Mouse (Mus musculus) heart, adult 18-20 months (tissue): Measurements from ENCODE around the gene Cd9. TPM values are rescaled to one million over a fixed set of nuclear protein-coding genes. Genes with fewer than 3 reads are reported as not detected.
"Not testable (repeated sequence)": the region's sequence is repeated elsewhere in the genome, so short reads cannot be mapped to it uniquely, and the experiment has no call there.

Experiments
- DNase-seq, 2 experiments: peaks; one replicate each; pipeline ENCODE4 v3.0.0; 2021 to 2022; ENCODE audit warnings: mixed read lengths in 1 of 2
- total RNA-seq, 2 experiments: library from RNA; stranded (reverse); gene quantifications; 2 replicates each; pipeline ENCODE4 v1.2.3; 2021

The Cd9 gene
- total RNA-seq, 2 experiments from 2014 or later: 49.9 to 50.4 TPM

- DNase-seq: no peak
These were observed 8.7 kb upstream of the Cd9 start for GRCm38 (mm10) chr6:125503186-125503802.

- DNase-seq: peak; percentile 53 to 63
These were observed 3.5 kb upstream of the Cd9 start for GRCm38 (mm10) chr6:125498062-125498461.

DNA sequence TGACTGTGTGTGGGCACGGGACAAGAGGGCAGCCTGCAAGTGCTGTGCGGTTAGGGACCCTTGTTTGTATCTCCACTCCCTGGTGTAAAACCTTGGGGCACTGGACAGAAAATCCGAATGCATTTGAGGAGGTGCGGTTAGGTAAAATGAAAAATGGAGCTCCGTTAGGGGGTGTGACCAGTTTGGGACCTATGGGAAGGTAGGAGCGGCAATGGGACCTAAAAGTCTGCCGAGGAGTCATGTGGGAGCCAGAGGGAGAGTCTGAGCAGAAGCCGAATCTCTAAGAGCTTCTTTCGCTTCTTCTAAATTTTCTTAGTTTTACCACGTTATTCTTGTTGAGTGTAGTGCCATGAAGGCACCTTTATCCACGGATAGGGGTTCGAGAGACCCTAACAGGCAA lies 1.8 kb upstream of the Cd9 start:
- no peak for DNase-seq

DNA sequence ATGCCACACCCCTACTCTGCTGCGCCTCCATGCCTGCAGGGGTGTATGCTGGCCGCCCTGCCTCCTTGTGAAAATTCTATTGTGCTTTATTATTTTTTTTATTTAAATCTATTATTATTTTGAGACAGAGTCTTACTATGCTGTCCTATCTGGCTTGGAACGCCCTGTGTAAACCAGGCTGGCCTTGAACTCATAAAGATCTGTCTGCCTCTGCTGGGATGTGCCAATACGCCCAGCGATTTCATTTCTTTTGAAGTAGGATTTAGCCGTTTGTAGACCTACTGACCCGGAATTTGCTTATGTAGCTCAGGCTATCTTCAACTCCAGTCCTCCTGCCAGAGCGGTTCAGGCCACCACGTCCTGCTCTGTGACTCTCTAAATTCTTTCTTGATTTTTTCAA lies 770 bp upstream of the Cd9 start:
- DNase-seq: no peak

- DNase-seq: peak in 1 of 2 experiments; percentile 72
These were observed 1.4 kb downstream of the Cd9 start for GRCm38 (mm10) chr6:125493147-125493546.

DNA sequence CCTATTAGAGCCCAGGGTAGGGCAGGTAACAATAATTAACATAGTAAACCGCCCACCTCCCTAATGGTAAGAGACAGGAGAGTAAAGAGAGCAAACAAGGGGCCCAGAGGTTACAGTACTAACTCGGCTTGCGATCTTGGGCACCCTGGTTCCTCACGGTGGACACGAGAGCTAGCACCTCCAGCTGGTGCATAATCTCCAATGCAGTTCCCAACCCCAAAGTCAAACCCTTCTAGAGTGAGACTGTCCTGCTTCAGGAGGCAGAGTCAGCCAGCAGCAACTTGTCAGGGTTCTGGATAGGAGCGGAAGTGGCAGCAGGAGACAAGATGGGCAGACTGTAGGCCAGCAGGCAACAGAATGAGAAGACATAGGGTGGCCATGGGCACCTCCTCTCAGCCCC lies 1.9 kb downstream of the Cd9 start:
- peak in 1 of 2 experiments; percentile 34 for DNase-seq

GRCm38 (mm10) chr6:125492033-125492432 lies 2.6 kb downstream of the Cd9 start:
- DNase-seq: peak in 1 of 2 experiments; percentile 42

DNA sequence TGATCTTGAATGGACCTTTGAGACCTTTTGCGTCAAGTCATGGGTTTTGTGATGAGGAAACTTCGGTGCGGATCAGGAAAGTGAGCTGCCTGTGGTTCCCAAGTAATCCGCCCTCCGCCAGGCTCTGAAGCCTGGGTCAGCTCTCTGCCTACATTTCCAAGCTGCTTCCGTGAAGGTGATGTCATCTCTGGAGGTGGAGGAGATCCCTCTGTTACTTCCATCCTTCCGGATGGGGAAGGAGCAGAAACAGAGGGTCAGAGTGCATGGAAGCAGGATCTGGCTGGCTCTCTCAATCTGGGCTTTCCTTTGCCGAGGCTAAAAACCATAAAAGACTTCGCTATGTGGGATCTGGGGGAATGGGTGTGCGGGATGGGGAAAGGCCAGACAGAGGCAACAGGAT lies 3.2 kb downstream of the Cd9 start:
- DNase-seq: no peak

GRCm38 (mm10) chr6:125489881-125490559 lies 4.6 kb downstream of the Cd9 start:
- peak; percentile 64 to 65 for DNase-seq

DNA sequence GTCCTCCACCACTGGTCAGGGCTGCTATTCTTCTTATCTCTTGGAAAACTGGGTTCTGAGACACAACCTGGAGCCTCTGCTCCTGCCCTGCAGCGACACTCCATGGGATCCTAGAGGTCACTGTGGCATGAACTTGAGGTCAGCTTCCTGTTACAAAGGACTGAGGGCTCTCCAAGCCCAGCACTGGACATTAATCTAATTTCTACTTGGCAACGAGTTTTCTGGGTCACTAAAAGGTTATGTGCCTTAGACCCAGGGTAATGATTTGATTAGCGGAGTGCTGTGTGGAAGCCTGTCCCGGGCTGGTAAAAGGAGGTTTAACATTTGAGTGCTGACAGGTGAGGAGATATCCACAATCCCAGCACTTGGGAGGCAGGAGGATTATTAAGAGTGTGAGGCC lies 9.0 kb downstream of the Cd9 start:
- DNase-seq: peak in 1 of 2 experiments; percentile 7

- no peak for DNase-seq
These were observed 9.9 kb downstream of the Cd9 start for GRCm38 (mm10) chr6:125484721-125485120.

GRCm38 (mm10) chr6:125484313-125484660 lies 10.3 kb downstream of the Cd9 start:
- DNase-seq: not testable (repeated sequence)

DNA sequence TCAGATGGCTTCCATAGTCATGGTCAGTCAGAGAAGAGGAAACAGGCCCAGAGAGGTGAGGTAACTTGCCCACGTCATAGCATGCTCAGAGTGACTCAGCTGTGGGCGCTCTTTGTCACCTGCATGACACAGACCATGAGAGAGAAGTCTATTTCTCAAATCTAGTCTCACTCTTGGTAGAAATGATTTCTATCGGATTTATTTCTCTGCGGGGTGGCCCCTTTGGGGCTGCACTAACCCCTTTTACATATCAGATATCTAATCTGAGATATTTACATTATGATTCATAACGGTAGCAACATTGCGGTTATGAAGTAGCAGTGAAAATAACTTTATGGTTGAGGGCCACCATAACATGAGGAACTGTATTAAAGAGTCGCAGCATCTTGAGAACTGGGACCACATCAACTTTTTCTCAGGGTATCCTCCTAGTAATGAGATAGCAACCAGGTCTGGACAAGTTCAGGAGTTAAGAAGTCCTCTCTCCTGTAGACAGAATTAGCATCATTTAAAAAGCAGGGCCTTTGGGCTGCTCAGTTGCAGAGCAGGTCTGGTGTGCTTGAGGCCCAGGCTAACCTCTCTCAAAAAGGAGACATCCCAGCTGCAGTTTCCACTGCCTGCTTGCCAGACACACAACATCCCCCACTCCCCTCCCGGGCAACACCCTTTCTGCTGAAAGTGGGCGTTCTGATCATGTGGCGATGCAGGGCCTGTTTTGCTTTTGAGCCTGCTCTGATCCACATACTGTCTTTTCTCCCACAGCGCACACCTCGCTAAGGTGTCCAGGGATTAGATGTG lies 10.9 kb downstream of the Cd9 start:
- DNase-seq: peak in 1 of 2 experiments; percentile 6

- peak; percentile 53 to 54 for DNase-seq
These were observed 12.2 kb downstream of the Cd9 start for GRCm38 (mm10) chr6:125482427-125482831.

- peak; percentile 55 to 66 for DNase-seq
These were observed 12.8 kb downstream of the Cd9 start for GRCm38 (mm10) chr6:125481667-125482390.

GRCm38 (mm10) chr6:125480396-125481361 lies 13.9 kb downstream of the Cd9 start:
- DNase-seq: peak in 1 of 2 experiments; percentile 42

- no peak for DNase-seq
These were observed 15.2 kb downstream of the Cd9 start for GRCm38 (mm10) chr6:125479359-125479758.

- DNase-seq: no peak
These were observed 16.2 kb downstream of the Cd9 start for GRCm38 (mm10) chr6:125478135-125479128.

- no peak for DNase-seq
These were observed 17.6 kb downstream of the Cd9 start for GRCm38 (mm10) chr6:125476826-125477589.
